Mouse (Mus musculus): ENCODE results near the gene Agmo. TPM values are rescaled to one million over a fixed set of nuclear protein-coding genes. Genes with fewer than 3 reads are reported as not detected.

Gene Agmo
- polyA plus RNA-seq (2014; fragmentation: Nextera tagmentation; extraction: Ambion mirVana), result 0.35 and 0.49 TPM in 2 replicates

DNA sequence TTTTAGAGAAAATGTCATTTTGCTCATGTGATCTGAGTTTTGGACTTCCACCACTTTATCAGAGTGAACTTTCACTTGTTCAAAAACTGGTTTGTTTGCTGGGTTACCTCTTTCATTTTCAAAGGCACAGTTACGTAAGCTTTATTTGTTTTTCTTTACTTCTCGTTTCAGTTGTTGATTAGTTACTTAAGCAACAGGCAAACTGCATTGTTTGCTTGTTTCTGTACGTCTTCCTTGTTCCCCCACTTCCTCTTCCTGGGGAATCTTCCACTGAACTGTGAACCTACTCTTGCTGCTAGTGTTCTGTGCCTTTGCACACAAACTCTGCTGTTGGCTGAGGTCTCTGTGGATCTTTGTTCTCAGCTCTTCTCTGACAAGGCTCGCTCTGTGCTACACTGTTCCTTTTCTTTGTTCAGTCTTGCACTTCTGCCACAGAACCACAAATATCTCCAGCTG is at the start of gene Agmo:
TSS of gene Agmo (plus strand) at position 76 of the 456 bp plus-strand sequence.
- Histone ChIP-seq H3K9me3 (ENCODE audit: control insufficient read depth, low read length) (no peaks in the 10 kb centered on the region), H3K4me3 (ENCODE audit: control insufficient read depth in 1 of 2, insufficient read depth in 1 of 2, low read depth in 1 of 2, low read length in 2 of 2) (no peak within 1 kb of the TSS), H3K4me1 (ENCODE audit: control insufficient read depth in 2 of 2, insufficient read depth in 2 of 2, low read length in 2 of 2) (no peaks in the 10 kb centered on the region; a peak in 1 of 4 replicates), H3K36me3 (ENCODE audit: control insufficient read depth, insufficient read depth, low read length) (no peaks in the 10 kb centered on the region), H3K9ac (ENCODE audit: low read length) (no peak within 1 kb of the TSS), H3K27me3 (ENCODE audit: control insufficient read depth, insufficient read depth, low read length) (no peaks in the 10 kb centered on the region), H3K4me2 (ENCODE audit: low read length) (no peak within 1 kb of the TSS), H3K27ac (replicated peaks in 1 of 2; ENCODE audit: control insufficient read depth in 1 of 2, insufficient read depth in 1 of 2, low read depth in 2 of 2, low read length in 2 of 2) (no peak within 1 kb of the TSS)
- WGBS, result 56% methylated on average over 4 of the region's 4 CpGs
- no peak for ATAC-seq (ENCODE audit: insufficient number of reproducible peaks, insufficient read depth, low FRiP score, low read depth)

- H3K4me2 ChIP-seq (ENCODE audit: low read length), result no peak overlapping the region
- no peak overlapping the region for H3K4me3 ChIP-seq (ENCODE audit: control insufficient read depth in 1 of 2, insufficient read depth in 1 of 2, low read depth in 1 of 2, low read length in 2 of 2)
- no peak for ATAC-seq (ENCODE audit: insufficient number of reproducible peaks, insufficient read depth, low FRiP score, low read depth)
- no peaks in the 10 kb centered on the region for H3K27me3 ChIP-seq (ENCODE audit: control insufficient read depth, insufficient read depth, low read length)
- no peaks in the 10 kb centered on the region for H3K4me1 ChIP-seq (ENCODE audit: control insufficient read depth in 2 of 2, insufficient read depth in 2 of 2, low read length in 2 of 2)
- 51% methylated on average over 1 of the region's 1 CpGs for WGBS
- no peak overlapping the region for H3K9ac ChIP-seq (ENCODE audit: low read length)
- no peak overlapping the region for H3K27ac ChIP-seq (replicated peaks in 1 of 2; ENCODE audit: control insufficient read depth in 1 of 2, insufficient read depth in 1 of 2, low read depth in 2 of 2, low read length in 2 of 2)
- H3K36me3 ChIP-seq (ENCODE audit: control insufficient read depth, insufficient read depth, low read length), result no peaks in the 10 kb centered on the region
- no peaks in the 10 kb centered on the region for H3K9me3 ChIP-seq (ENCODE audit: control insufficient read depth, low read length)
These were observed 10.3 kb upstream of the Agmo start for GRCm38 (mm10) chr12:37231119-37231518.

- WGBS, result 67% methylated on average over 5 of the region's 5 CpGs
- ATAC-seq (ENCODE audit: insufficient number of reproducible peaks, insufficient read depth, low FRiP score, low read depth), result no peak
- Histone ChIP-seq H3K27ac (replicated peaks in 1 of 2; ENCODE audit: control insufficient read depth in 1 of 2, insufficient read depth in 1 of 2, low read depth in 2 of 2, low read length in 2 of 2) (no peak overlapping the region), H3K9me3 (ENCODE audit: control insufficient read depth, low read length) (no peaks in the 10 kb centered on the region), H3K4me2 (ENCODE audit: low read length) (no peak overlapping the region), H3K36me3 (ENCODE audit: control insufficient read depth, insufficient read depth, low read length) (no peaks in the 10 kb centered on the region), H3K4me3 (ENCODE audit: control insufficient read depth in 1 of 2, insufficient read depth in 1 of 2, low read depth in 1 of 2, low read length in 2 of 2) (no peak overlapping the region), H3K27me3 (ENCODE audit: control insufficient read depth, insufficient read depth, low read length) (no peaks in the 10 kb centered on the region), H3K4me1 (ENCODE audit: control insufficient read depth in 2 of 2, insufficient read depth in 2 of 2, low read length in 2 of 2) (no peaks in the 10 kb centered on the region; a peak in 1 of 4 replicates), H3K9ac (ENCODE audit: low read length) (no peak overlapping the region)
These were observed 371 bp upstream of the Agmo start for GRCm38 (mm10) chr12:37240975-37241565.

GRCm38 (mm10) chr12:37242484-37242883 is 1.0 kb downstream of the Agmo start:
- H3K36me3 ChIP-seq (ENCODE audit: control insufficient read depth, insufficient read depth, low read length), result no peaks in the 10 kb centered on the region
- H3K9ac ChIP-seq (ENCODE audit: low read length), result no peak overlapping the region
- 67% methylated on average over 3 of the region's 3 CpGs for WGBS

DNA sequence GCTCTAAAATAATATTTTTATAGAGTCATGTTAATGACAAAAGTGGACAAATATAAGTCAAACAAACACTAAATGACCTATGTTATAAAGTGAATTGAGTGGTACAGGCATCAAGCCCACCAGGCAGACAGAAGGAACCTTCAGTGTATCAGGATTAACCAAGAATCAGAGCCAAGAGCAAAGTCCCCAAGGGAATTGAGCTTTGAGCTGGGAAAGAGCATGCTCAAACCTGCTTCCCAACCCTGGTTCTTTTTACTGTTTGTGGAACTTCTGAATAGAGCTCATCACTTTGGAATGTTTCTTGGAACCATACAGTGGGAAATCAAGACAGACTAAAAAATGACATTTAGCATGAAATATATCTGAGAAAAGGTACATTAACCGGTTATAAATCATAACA is 3.4 kb downstream of the Agmo start:
- no peak overlapping the region for H3K27ac ChIP-seq (replicated peaks in 1 of 2; ENCODE audit: control insufficient read depth in 1 of 2, insufficient read depth in 1 of 2, low read depth in 2 of 2, low read length in 2 of 2)
- 73% methylated on average over 1 of the region's 1 CpGs for WGBS
- no peak overlapping the region for H3K9ac ChIP-seq (ENCODE audit: low read length)
- no peak for ATAC-seq (ENCODE audit: insufficient number of reproducible peaks, insufficient read depth, low FRiP score, low read depth)
- H3K36me3 ChIP-seq (ENCODE audit: control insufficient read depth, insufficient read depth, low read length), result no peaks in the 10 kb centered on the region
- no peak overlapping the region for H3K4me3 ChIP-seq (ENCODE audit: control insufficient read depth in 1 of 2, insufficient read depth in 1 of 2, low read depth in 1 of 2, low read length in 2 of 2)
- no peaks in the 10 kb centered on the region for H3K27me3 ChIP-seq (ENCODE audit: control insufficient read depth, insufficient read depth, low read length)
- no peaks in the 10 kb centered on the region for H3K9me3 ChIP-seq (ENCODE audit: control insufficient read depth, low read length)
- no peaks in the 10 kb centered on the region; a peak in 1 of 4 replicates for H3K4me1 ChIP-seq (ENCODE audit: control insufficient read depth in 2 of 2, insufficient read depth in 2 of 2, low read length in 2 of 2)
- no peak overlapping the region for H3K4me2 ChIP-seq (ENCODE audit: low read length)

More at GRCm38 (mm10) chr12:37242484-37242883, 1.0 kb downstream of the Agmo start:
- Histone ChIP-seq H3K27ac (replicated peaks in 1 of 2; ENCODE audit: control insufficient read depth in 1 of 2, insufficient read depth in 1 of 2, low read depth in 2 of 2, low read length in 2 of 2) (no peak overlapping the region), H3K27me3 (ENCODE audit: control insufficient read depth, insufficient read depth, low read length) (no peaks in the 10 kb centered on the region), H3K9me3 (ENCODE audit: control insufficient read depth, low read length) (no peaks in the 10 kb centered on the region), H3K4me3 (ENCODE audit: control insufficient read depth in 1 of 2, insufficient read depth in 1 of 2, low read depth in 1 of 2, low read length in 2 of 2) (no peak overlapping the region), H3K4me2 (ENCODE audit: low read length) (no peak overlapping the region), H3K4me1 (ENCODE audit: control insufficient read depth in 2 of 2, insufficient read depth in 2 of 2, low read length in 2 of 2) (no peaks in the 10 kb centered on the region; a peak in 1 of 4 replicates)
- no peak for ATAC-seq (ENCODE audit: insufficient number of reproducible peaks, insufficient read depth, low FRiP score, low read depth)

DNA sequence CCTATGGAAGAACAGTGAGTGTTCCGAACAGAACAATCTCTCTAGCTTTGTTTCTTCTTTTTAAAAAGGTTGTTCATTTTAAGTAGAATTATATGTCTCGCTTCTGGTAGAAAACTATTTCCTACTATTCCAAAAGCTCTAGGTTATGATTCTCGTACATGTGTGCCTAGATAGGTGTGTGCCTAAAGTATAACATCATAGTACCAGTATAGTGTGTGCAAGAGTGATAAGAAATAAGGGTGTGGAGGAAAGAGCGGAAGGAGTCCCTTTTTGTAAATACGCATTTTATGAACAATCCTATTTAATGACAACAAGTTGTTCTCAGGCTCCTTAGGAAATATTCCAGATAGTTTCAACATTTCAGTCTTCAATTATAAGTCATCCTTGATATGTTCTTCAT is 10.2 kb downstream of the Agmo start:
- H3K9me3 ChIP-seq (ENCODE audit: control insufficient read depth, low read length), result no peaks in the 10 kb centered on the region
- ATAC-seq (ENCODE audit: insufficient number of reproducible peaks, insufficient read depth, low FRiP score, low read depth), result no peak
- 86% methylated on average over 5 of the region's 5 CpGs for WGBS

DNA sequence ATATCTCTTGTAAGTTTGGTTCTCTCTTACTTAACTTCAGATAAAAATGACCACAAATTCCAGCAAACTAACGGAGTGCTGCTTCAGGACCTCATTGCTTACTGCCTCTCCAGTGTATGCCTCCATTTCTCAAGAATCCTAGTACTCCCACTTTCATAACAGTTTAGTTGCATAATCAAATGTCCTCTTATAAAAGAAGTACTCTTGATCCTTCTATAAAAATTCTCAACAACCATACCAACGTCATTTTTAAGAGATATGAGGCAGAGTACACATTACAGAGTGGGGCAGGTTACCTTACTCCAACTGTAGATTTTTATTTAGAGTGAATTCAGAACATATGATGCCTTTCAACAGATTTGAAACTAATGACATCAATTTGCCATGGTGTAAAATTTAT is 15.7 kb downstream of the Agmo start:
- Histone ChIP-seq H3K4me1 (ENCODE audit: control insufficient read depth in 2 of 2, insufficient read depth in 2 of 2, low read length in 2 of 2) (no peaks in the 10 kb centered on the region), H3K36me3 (ENCODE audit: control insufficient read depth, insufficient read depth, low read length) (no peaks in the 10 kb centered on the region), H3K4me2 (ENCODE audit: low read length) (no peak overlapping the region), H3K9ac (ENCODE audit: low read length) (no peak overlapping the region), H3K4me3 (ENCODE audit: control insufficient read depth in 1 of 2, insufficient read depth in 1 of 2, low read depth in 1 of 2, low read length in 2 of 2) (no peak overlapping the region), H3K27ac (replicated peaks in 1 of 2; ENCODE audit: control insufficient read depth in 1 of 2, insufficient read depth in 1 of 2, low read depth in 2 of 2, low read length in 2 of 2) (no peak overlapping the region), H3K27me3 (ENCODE audit: control insufficient read depth, insufficient read depth, low read length) (no peaks in the 10 kb centered on the region), H3K9me3 (ENCODE audit: control insufficient read depth, low read length) (no peaks in the 10 kb centered on the region)
- 42% methylated on average over 2 of the region's 2 CpGs for WGBS
- no peak for ATAC-seq (ENCODE audit: insufficient number of reproducible peaks, insufficient read depth, low FRiP score, low read depth)

More for the DNA sequence above, 10.2 kb downstream of the Agmo start:
- Histone ChIP-seq H3K36me3 (ENCODE audit: control insufficient read depth, insufficient read depth, low read length) (no peaks in the 10 kb centered on the region), H3K27ac (replicated peaks in 1 of 2; ENCODE audit: control insufficient read depth in 1 of 2, insufficient read depth in 1 of 2, low read depth in 2 of 2, low read length in 2 of 2) (no peak overlapping the region), H3K4me2 (ENCODE audit: low read length) (no peak overlapping the region), H3K27me3 (ENCODE audit: control insufficient read depth, insufficient read depth, low read length) (no peaks in the 10 kb centered on the region), H3K4me1 (ENCODE audit: control insufficient read depth in 2 of 2, insufficient read depth in 2 of 2, low read length in 2 of 2) (no peaks in the 10 kb centered on the region), H3K4me3 (ENCODE audit: control insufficient read depth in 1 of 2, insufficient read depth in 1 of 2, low read depth in 1 of 2, low read length in 2 of 2) (no peak overlapping the region), H3K9ac (ENCODE audit: low read length) (no peak overlapping the region)

All from heart, embryonic 14.5 days (tissue).